Mouse (Mus musculus) mouse trophoblast stem cell (cell line): ENCODE measurements around the gene Pianp.
"Not testable (repeated sequence)": the region's sequence is repeated elsewhere in the genome, so short reads cannot be mapped to it uniquely, and the experiment has no call there.

ENCODE experiments used
- in situ Hi-C, 2 experiments: fragments of 300-500 bp; cut with MseI, MboI; formaldehyde crosslinking; loops; 2 replicates in 1 of 2; 3 replicates in 1 of 2; pipeline ENCODE4 v1.15.1; 2025

The Pianp gene

GRCm38 (mm10) chr6:125008060-125008459 lies 11.6 kb downstream of the Pianp start:
- in situ Hi-C loops: no loop called here

DNA sequence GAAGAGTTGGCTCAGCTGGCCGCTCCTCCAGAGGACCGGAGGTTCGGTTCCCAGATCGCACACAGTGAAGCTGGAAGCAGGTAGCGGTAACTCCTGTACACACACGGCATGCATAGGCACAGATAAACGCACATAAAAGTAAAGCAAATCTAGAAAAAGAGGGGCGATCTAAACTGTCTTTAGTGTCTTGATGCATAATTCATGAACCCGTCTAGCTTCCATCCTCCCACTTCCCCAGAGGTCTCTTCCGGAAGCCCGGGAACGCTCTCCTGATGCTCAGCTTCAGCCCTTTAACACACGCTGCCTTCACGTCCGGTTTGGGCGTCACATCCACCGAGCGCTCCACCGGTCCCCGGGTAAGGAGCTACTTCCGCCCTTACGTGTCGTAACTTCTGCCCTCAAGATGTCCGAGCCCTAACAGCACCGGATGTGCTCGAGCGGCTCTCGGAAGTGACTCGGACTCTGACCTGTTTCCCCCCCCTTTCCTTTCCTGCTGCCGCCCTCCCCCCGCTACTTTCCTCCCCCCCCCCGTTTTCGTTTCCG lies 12.2 kb downstream of the Pianp start:
- in situ Hi-C loops: no loop called here

DNA sequence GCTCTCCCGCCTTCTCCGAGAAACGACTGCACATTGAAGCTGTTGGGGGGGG lies 12.5 kb downstream of the Pianp start, which contains the start of gene Zfp384:
Gene Zfp384, plus strand, starts transcription at position 17 of the 52 bp plus-strand sequence.
- in situ Hi-C loops: no loop called here

- in situ Hi-C loops: no loop called here
Observed at GRCm38 (mm10) chr6:125009181-125010073, 12.9 kb downstream of the Pianp start.

DNA sequence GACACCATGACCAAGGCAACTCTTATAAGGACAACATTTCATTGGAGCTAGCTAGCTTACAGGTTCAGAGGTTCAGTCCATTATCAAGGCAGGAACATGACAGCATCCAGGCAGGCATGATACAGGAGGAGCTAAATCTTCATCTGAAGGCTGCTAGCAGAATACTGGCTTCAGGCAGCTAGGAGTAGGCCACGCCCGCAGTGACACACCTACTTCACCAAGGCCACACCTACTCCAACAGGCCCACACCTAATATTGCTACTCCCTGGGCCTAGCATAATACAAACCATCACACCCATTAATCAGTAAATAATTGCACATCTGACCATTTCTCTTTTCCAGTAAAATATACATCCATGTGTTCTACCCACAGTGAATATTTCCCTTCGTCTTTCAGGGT lies 21.2 kb downstream of the Pianp start:
- in situ Hi-C loops: no loop called here

DNA sequence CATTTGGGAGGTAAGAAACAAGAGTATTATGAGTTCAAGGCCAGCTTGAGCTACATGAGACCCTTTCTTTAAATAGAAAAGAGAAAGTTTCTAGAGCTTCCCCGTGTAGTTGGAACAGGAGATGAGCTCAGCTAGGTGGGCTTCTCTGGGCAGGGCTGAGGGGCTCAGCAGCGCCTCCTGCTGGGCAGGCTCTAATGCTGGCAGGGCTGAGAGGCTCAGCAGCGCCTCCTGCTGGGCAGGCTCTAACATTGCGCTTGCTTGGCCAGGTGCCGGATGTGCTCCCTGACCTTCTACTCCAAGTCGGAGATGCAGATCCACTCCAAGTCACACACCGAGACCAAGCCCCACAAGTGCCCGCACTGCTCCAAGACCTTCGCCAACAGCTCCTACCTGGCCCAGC lies 34.0 kb downstream of the Pianp start:
- in situ Hi-C loops: not testable (repeated sequence)

- in situ Hi-C loops: no loop called here
Observed at GRCm38 (mm10) chr6:125031604-125032003, 35.1 kb downstream of the Pianp start.

DNA sequence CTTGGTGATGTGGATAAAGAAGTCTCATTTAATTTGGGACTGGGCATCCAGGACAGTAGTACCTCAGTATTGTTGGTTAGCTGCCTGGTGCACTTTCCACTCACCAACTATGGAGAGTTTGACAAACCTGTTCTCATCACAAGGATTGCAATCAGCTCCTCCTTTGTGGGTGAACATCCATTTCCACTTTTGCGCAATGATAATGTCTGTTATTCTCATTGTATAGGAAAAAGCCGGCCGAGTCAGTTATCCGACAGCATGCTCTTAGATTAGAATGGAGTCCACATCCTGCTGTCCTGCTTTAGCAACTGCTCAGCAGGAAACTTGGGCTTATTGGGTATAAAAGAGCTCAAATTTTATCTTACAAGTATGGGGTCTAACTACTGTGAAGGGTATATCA lies 42.2 kb downstream of the Pianp start:
- in situ Hi-C loops: no loop called here

- in situ Hi-C loops: no loop called here
Observed at GRCm38 (mm10) chr6:125039131-125039530, 42.6 kb downstream of the Pianp start.

GRCm38 (mm10) chr6:125039533-125040153 lies 43.1 kb downstream of the Pianp start, which contains the start of gene Ing4:
Gene Ing4 (plus strand): TSS chr6:125039760.
- in situ Hi-C loops: no loop called here

DNA sequence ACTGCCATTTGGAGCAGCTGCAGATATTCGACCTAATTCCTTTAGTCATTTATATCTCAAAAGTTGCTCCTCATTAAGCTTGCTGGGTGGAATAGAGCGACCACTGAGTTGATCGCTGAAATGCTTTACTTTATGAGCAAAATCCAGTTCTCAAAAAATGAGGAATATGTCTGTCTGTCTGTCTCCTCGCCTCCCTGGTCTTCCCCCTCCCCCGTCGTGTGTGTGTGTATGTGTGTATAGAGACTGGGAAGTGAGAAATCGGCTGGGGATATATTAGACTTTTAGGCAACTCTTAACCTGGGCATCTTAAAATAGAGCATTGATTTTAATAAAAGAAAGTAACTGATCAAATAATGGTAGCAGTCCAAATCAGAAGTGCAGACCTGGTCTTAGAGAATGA lies 43.7 kb downstream of the Pianp start:
- in situ Hi-C loops: no loop called here

DNA sequence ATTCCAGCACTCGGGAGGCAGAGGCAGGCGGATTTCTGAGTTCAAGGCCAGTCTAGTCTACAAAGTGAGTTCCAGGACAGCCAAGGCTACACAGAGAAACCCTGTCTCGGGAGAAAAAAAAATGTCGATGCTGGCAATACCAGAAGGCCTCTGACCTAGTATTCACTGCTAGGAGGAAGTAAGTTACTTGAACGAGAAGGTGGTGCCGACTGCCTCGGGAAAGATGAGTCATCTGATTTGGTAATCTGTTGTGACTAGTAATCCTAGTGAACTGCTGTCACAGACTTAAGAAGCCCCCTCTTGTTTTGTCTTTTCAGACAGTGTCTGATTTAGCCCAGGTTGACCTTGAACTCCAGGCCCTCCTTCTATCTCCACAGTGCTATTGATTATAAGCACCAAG lies 44.6 kb downstream of the Pianp start:
- in situ Hi-C loops: no loop called here

DNA sequence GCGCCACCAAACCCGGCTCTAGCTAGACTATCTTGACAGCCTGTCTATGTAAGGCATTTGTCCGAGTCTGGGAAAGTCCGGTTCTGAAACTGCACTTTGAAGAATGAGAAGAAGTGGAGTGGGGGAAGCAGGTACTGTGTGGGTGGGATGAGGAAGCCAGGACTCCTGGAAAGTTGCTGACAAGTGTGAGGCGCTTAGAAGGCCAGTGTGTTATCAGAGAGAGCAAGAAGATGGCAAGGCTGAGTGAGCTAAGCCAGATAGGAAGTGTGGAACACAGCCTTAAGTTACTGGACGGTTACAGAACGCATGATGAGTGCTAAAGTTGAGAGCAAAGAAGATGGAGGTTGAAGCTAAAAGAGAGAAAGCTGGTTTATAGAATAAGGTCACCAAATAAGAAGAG lies 45.6 kb downstream of the Pianp start:
- in situ Hi-C loops: no loop called here

GRCm38 (mm10) chr6:125046691-125047090 lies 50.2 kb downstream of the Pianp start:
- in situ Hi-C loops: loop anchor here (5.0 kb wide), 1 partner anchor 36 kb away; no protein-coding TSS in a partner anchor

GRCm38 (mm10) chr6:125049678-125050077 lies 53.2 kb downstream of the Pianp start, which contains the start of gene Acrbp:
Gene Acrbp (plus strand): TSS chr6:125049689.
- in situ Hi-C loops: loop anchor here (5.0 kb wide), 1 partner anchor 33 kb away; no protein-coding TSS in a partner anchor

GRCm38 (mm10) chr6:125051237-125051636 lies 54.7 kb downstream of the Pianp start:
- in situ Hi-C loops: no loop called here
